Mouse (Mus musculus) embryonic facial prominence, embryonic 10.5 days (tissue): ENCODE results near the gene Pla2g4f. TPM values are rescaled to one million over a fixed set of nuclear protein-coding genes. Genes with fewer than 3 reads are reported as not detected.
A peak's percentile ranks its signal among the peaks of the same experiment; 100 is the strongest.

Experiments used
- DNase-seq: peaks from one replicate; pipeline ENCODE4 v3.0.0-alpha.2; 2017; ENCODE audit warnings: low spot score
- H3K27ac ChIP-seq: fragments of 300-500 bp; sonication (generic); replicated peaks from 2 replicates; pipeline ENCODE4 v1.5.1; 2016; ENCODE audit warnings: mild to moderate bottlenecking
- H3K27me3 ChIP-seq: fragments of 300-500 bp; sonication (generic); replicated peaks from 2 replicates; pipeline ENCODE4 v1.6.1; 2016; ENCODE audit warnings: low read depth, mild to moderate bottlenecking; ENCODE audit not compliant: poor library complexity, severe bottlenecking
- H3K36me3 ChIP-seq: fragments of 300-500 bp; sonication (generic); replicated peaks from 2 replicates; pipeline ENCODE4 v1.6.1; 2016; ENCODE audit warnings: mild to moderate bottlenecking, moderate library complexity
- H3K4me1 ChIP-seq: fragments of 300-500 bp; sonication (generic); 2 replicates; pipeline ENCODE4 v1.6.1; 2016
- H3K4me3 ChIP-seq: fragments of 300-500 bp; sonication (generic); 2 replicates; pipeline ENCODE4 v1.5.1; 2016; ENCODE audit warnings: mild to moderate bottlenecking, moderate library complexity
- H3K9me3 ChIP-seq: fragments of 300-500 bp; sonication (generic); 2 replicates; pipeline ENCODE4 v1.6.1; 2016; ENCODE audit warnings: mild to moderate bottlenecking
- whole genome bisulfite sequencing: fragments of 180-500 bp; shearing (Covaris S2); methylation state at CpG from one replicate; pipeline ENCODE4 v1.1.7; 2016; 5-methylcytosine and 5-hydroxymethylcytosine counted together
- polyA plus RNA-seq: library from polyadenylated mRNA; unstranded; fragments of >200 nt; fragmentation: Nextera tagmentation; extraction: Ambion mirVana; gene quantifications from 2 replicates; pipeline ENCODE4 v1.2.1, GENCODE M21; 2016

The Pla2g4f gene
- polyA plus RNA-seq, 1 experiment from 2014 or later: not detected

- peak; percentile 26 for DNase-seq
- Histone ChIP-seq H3K36me3 (no peaks in the 10 kb centered on the region), H3K27me3 (peaks cover 25% of the 10 kb centered on the region), H3K27ac (no peak overlapping the region), H3K4me1 (peaks cover 17% of the 10 kb centered on the region), H3K4me3 (no peak overlapping the region), H3K9me3 (no peaks in the 10 kb centered on the region)
- WGBS: 64% methylated on average over 6 of the region's 6 CpGs
These were observed 48.4 kb downstream of the Pla2g4f start for GRCm38 (mm10) chr2:120265523-120265922.

- 55% methylated on average over 10 of the region's 10 CpGs for WGBS
- DNase-seq: no peak
These were observed 49.1 kb downstream of the Pla2g4f start for GRCm38 (mm10) chr2:120264858-120265257.

GRCm38 (mm10) chr2:120262876-120263275 lies 51.1 kb downstream of the Pla2g4f start:
- Histone ChIP-seq H3K4me1 (peaks cover 8% of the 10 kb centered on the region; the same call in 1 of the 2 replicates), H3K4me3 (no peak overlapping the region), H3K27me3 (peaks cover 9% of the 10 kb centered on the region), H3K27ac (no peak overlapping the region), H3K36me3 (no peaks in the 10 kb centered on the region), H3K9me3 (no peaks in the 10 kb centered on the region)
- WGBS: 48% methylated on average over 1 of the region's 1 CpGs
- no peak for DNase-seq

More at GRCm38 (mm10) chr2:120264858-120265257, 49.1 kb downstream of the Pla2g4f start:
- H3K4me3 ChIP-seq: no peak overlapping the region
- peaks cover 17% of the 10 kb centered on the region for H3K4me1 ChIP-seq
- no peaks in the 10 kb centered on the region for H3K9me3 ChIP-seq
- no peaks in the 10 kb centered on the region for H3K36me3 ChIP-seq
- no peak overlapping the region for H3K27ac ChIP-seq
- peaks cover 25% of the 10 kb centered on the region for H3K27me3 ChIP-seq

- H3K36me3 ChIP-seq: no peaks in the 10 kb centered on the region
- peaks cover 8% of the 10 kb centered on the region; the same call in 1 of the 2 replicates for H3K4me1 ChIP-seq
- H3K9me3 ChIP-seq: no peaks in the 10 kb centered on the region
- 0 out of 2 replicates have a peak, but pooled peaks cover under 1% of the 10 kb centered on the region for H3K27me3 ChIP-seq
- H3K27ac ChIP-seq: no peak overlapping the region
- WGBS: 69% methylated on average over 3 of the region's 3 CpGs
- no peak for DNase-seq
- H3K4me3 ChIP-seq: no peak overlapping the region
These were observed 52.6 kb downstream of the Pla2g4f start for GRCm38 (mm10) chr2:120261346-120261745.

GRCm38 (mm10) chr2:120256259-120256658 lies 57.7 kb downstream of the Pla2g4f start:
- H3K36me3 ChIP-seq: no peaks in the 10 kb centered on the region
- no peak overlapping the region for H3K4me3 ChIP-seq
- no peaks in the 10 kb centered on the region for H3K9me3 ChIP-seq
- H3K27ac ChIP-seq: no peak overlapping the region
- H3K27me3 ChIP-seq: no peaks in the 10 kb centered on the region
- no peaks in the 10 kb centered on the region for H3K4me1 ChIP-seq
- no peak for DNase-seq

- Histone ChIP-seq H3K27ac (no peak overlapping the region), H3K4me1 (no peaks in the 10 kb centered on the region), H3K27me3 (no peaks in the 10 kb centered on the region), H3K4me3 (no peak overlapping the region), H3K9me3 (no peaks in the 10 kb centered on the region), H3K36me3 (no peaks in the 10 kb centered on the region)
- no peak for DNase-seq
- 90% methylated on average over 6 of the region's 6 CpGs for WGBS
These were observed 61.3 kb downstream of the Pla2g4f start for GRCm38 (mm10) chr2:120252644-120253043.

Other genes starting within 250 kb of the Pla2g4f start
- gene Ehd4, start 159.6 kb downstream of the Pla2g4f start, polyA plus RNA-seq: 25.9 and 26.3 TPM in 2 replicates
- not detected in 2 replicates for gene Pla2g4e, start 68.8 kb downstream of the Pla2g4f start, polyA plus RNA-seq
- gene Pla2g4d, start 25.0 kb downstream of the Pla2g4f start, polyA plus RNA-seq: 0.04 and 0.05 TPM in 2 replicates
- gene Vps39, start 39.0 kb upstream of the Pla2g4f start, polyA plus RNA-seq: 24.6 and 27.1 TPM in 2 replicates
- gene Ganc, start 89.7 kb upstream of the Pla2g4f start, polyA plus RNA-seq: 7.0 and 10.1 TPM in 2 replicates
- 7.1 TPM in 2 replicates for gene Tmem87a, start 89.9 kb upstream of the Pla2g4f start, polyA plus RNA-seq
- 1.6 and 1.7 TPM in 2 replicates for gene Capn3, start 141.9 kb upstream of the Pla2g4f start, polyA plus RNA-seq
- gene Zfp106, start 249.7 kb upstream of the Pla2g4f start, polyA plus RNA-seq: 77.8 and 78.8 TPM in 2 replicates